Mouse (Mus musculus): ENCODE measurements at regions not wholly inside any gene's neighbourhood (a gene's known extent, or its start where the extent isn't known, plus 50 kb on each side); places are given as distances from the start of the nearest gene placed in this dataset.

DNA sequence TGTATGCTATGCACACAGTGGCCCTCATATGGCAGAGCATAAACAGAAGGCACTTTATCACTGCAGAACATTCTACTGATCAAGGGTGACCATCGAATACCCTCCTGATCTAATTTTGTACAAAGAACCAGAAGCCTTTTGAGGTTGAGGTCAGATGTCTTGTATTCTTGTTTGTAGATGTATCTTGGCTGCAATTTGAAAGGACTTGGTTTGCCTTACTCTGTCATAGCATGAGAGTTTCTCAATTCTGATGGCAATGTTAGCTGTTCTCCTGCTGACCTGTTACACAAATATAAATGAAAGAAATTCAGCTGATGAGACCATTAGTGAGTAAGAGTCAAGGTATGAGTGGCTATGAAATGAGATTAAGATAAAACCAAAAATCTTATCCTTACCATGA lies 199.1 kb upstream of the Aldoart1 start:
- no peaks in the 10 kb centered on the region for H3K36me3 ChIP-seq (ENCODE audit: control insufficient read depth, insufficient read depth)
- H3K4me1 ChIP-seq (ENCODE audit: control insufficient read depth, low read depth, low read length), result no peaks in the 10 kb centered on the region
- no peak overlapping the region for H3K4me2 ChIP-seq (ENCODE audit: low read depth, low read length)
- no peak overlapping the region for H3K4me3 ChIP-seq (ENCODE audit: low read depth, low read length)
- no peak for ATAC-seq (ENCODE audit: low read depth)
- no peak overlapping the region for H3K9ac ChIP-seq (ENCODE audit: low read depth, low read length)
- H3K27me3 ChIP-seq (ENCODE audit: control insufficient read depth, insufficient read depth, low read depth, low read length), result no peaks in the 10 kb centered on the region
- WGBS (ENCODE audit: insufficient replicate concordance), result 66% methylated on average over 1 of the region's 1 CpGs
- no peaks in the 10 kb centered on the region for H3K9me3 ChIP-seq (replicated peaks; ENCODE audit: control insufficient read depth, low read length)
- no peak overlapping the region for H3K27ac ChIP-seq (ENCODE audit: low read length)

GRCm38 (mm10) chr4:73047804-73048203 lies 195.4 kb upstream of the Aldoart1 start:
- WGBS (ENCODE audit: insufficient replicate concordance), result 37% methylated on average over 2 of the region's 2 CpGs
- Histone ChIP-seq H3K27ac (ENCODE audit: low read length) (no peak overlapping the region), H3K4me3 (ENCODE audit: low read depth, low read length) (no peak overlapping the region), H3K4me1 (ENCODE audit: control insufficient read depth, low read depth, low read length) (no peaks in the 10 kb centered on the region), H3K27me3 (ENCODE audit: control insufficient read depth, insufficient read depth, low read depth, low read length) (no peaks in the 10 kb centered on the region), H3K4me2 (ENCODE audit: low read depth, low read length) (no peak overlapping the region), H3K36me3 (ENCODE audit: control insufficient read depth, insufficient read depth) (no peaks in the 10 kb centered on the region), H3K9me3 (replicated peaks; ENCODE audit: control insufficient read depth, low read length) (no peaks in the 10 kb centered on the region), H3K9ac (ENCODE audit: low read depth, low read length) (no peak overlapping the region)
- ATAC-seq (ENCODE audit: low read depth), result 0 out of 2 replicates have a peak, but pooled peaks have one; percentile 30

DNA sequence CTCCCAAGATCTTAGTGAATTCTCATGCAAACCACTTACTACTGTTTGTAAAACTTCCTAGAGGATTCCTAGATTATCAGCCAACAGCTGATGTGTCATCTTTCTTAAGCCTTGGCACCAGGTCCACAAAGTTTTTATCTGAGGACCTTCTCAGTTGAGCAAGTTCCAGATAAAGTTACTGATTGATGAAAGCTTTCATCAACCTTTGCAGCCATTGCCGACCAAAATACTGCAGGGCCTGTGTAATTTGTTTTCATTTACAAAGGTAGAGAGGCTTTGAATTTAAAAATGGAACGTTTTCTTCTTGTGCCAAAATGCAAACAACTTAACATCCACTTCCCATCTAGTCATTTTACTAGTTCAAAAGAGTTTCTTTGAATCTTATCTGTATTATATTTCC lies 191.9 kb upstream of the Aldoart1 start:
- WGBS (ENCODE audit: insufficient replicate concordance), result 14% methylated on average over 2 of the region's 2 CpGs
- Histone ChIP-seq H3K4me1 (ENCODE audit: control insufficient read depth, low read depth, low read length) (no peaks in the 10 kb centered on the region), H3K4me2 (ENCODE audit: low read depth, low read length) (no peak overlapping the region), H3K36me3 (ENCODE audit: control insufficient read depth, insufficient read depth) (no peaks in the 10 kb centered on the region), H3K9me3 (replicated peaks; ENCODE audit: control insufficient read depth, low read length) (no peaks in the 10 kb centered on the region), H3K27me3 (ENCODE audit: control insufficient read depth, insufficient read depth, low read depth, low read length) (no peaks in the 10 kb centered on the region), H3K27ac (ENCODE audit: low read length) (no peak overlapping the region), H3K4me3 (ENCODE audit: low read depth, low read length) (no peak overlapping the region), H3K9ac (ENCODE audit: low read depth, low read length) (no peak overlapping the region)
- ATAC-seq (ENCODE audit: low read depth), result no peak

- no peak for ATAC-seq (ENCODE audit: low read depth)
- H3K27ac ChIP-seq (ENCODE audit: low read length), result no peak overlapping the region
- no peaks in the 10 kb centered on the region for H3K27me3 ChIP-seq (ENCODE audit: control insufficient read depth, insufficient read depth, low read depth, low read length)
- H3K9me3 ChIP-seq (replicated peaks; ENCODE audit: control insufficient read depth, low read length), result no peaks in the 10 kb centered on the region
- H3K4me1 ChIP-seq (ENCODE audit: control insufficient read depth, low read depth, low read length), result no peaks in the 10 kb centered on the region
- no peak overlapping the region for H3K9ac ChIP-seq (ENCODE audit: low read depth, low read length)
- WGBS (ENCODE audit: insufficient replicate concordance), result 14% methylated on average over 2 of the region's 2 CpGs
- no peak overlapping the region for H3K4me3 ChIP-seq (ENCODE audit: low read depth, low read length)
- H3K4me2 ChIP-seq (ENCODE audit: low read depth, low read length), result no peak overlapping the region
- no peaks in the 10 kb centered on the region for H3K36me3 ChIP-seq (ENCODE audit: control insufficient read depth, insufficient read depth)
Measured at GRCm38 (mm10) chr4:73042672-73043071, 190.2 kb upstream of the Aldoart1 start.

DNA sequence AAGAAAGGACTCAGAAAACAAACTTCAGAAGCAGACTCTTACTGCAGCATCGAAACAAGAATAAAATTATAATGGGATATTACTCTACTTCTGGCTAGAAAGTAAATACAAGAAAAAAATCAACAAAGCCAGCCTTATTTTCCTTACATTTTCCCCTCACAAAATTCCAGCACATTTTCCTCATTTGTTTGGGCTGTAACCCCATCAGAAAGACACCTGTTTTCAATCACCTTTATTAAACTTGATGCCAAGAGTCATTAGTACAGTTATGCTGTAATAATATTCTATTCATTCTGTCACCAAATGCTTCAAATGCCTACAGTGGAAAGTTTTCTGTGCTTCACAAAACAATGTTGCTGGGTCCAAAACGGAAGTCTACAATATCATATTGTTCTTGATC lies 189.1 kb upstream of the Aldoart1 start:
- 61% methylated on average over 2 of the region's 2 CpGs for WGBS (ENCODE audit: insufficient replicate concordance)
- H3K9ac ChIP-seq (ENCODE audit: low read depth, low read length), result no peak overlapping the region
- no peak overlapping the region for H3K4me2 ChIP-seq (ENCODE audit: low read depth, low read length)
- no peak overlapping the region for H3K4me3 ChIP-seq (ENCODE audit: low read depth, low read length)
- H3K36me3 ChIP-seq (ENCODE audit: control insufficient read depth, insufficient read depth), result no peaks in the 10 kb centered on the region
- H3K27ac ChIP-seq (ENCODE audit: low read length), result no peak overlapping the region
- H3K9me3 ChIP-seq (replicated peaks; ENCODE audit: control insufficient read depth, low read length), result no peaks in the 10 kb centered on the region
- ATAC-seq (ENCODE audit: low read depth), result no peak
- no peaks in the 10 kb centered on the region for H3K27me3 ChIP-seq (ENCODE audit: control insufficient read depth, insufficient read depth, low read depth, low read length)
- H3K4me1 ChIP-seq (ENCODE audit: control insufficient read depth, low read depth, low read length), result no peaks in the 10 kb centered on the region

GRCm38 (mm10) chr4:72997686-72998085 lies 145.3 kb upstream of the Aldoart1 start:
- Histone ChIP-seq H3K4me1 (ENCODE audit: control insufficient read depth, low read depth, low read length) (no peaks in the 10 kb centered on the region), H3K4me3 (ENCODE audit: low read depth, low read length) (no peak overlapping the region), H3K36me3 (ENCODE audit: control insufficient read depth, insufficient read depth) (no peaks in the 10 kb centered on the region), H3K4me2 (ENCODE audit: low read depth, low read length) (no peak overlapping the region), H3K27me3 (ENCODE audit: control insufficient read depth, insufficient read depth, low read depth, low read length) (no peaks in the 10 kb centered on the region), H3K9me3 (replicated peaks; ENCODE audit: control insufficient read depth, low read length) (no peaks in the 10 kb centered on the region), H3K9ac (ENCODE audit: low read depth, low read length) (no peak overlapping the region), H3K27ac (ENCODE audit: low read length) (no peak overlapping the region)
- no peak for ATAC-seq (ENCODE audit: low read depth)
- WGBS (ENCODE audit: insufficient replicate concordance), result 37% methylated on average over 1 of the region's 1 CpGs

- 60% methylated on average over 2 of the region's 2 CpGs for WGBS (ENCODE audit: insufficient replicate concordance)
- H3K4me3 ChIP-seq (ENCODE audit: low read depth, low read length), result no peak overlapping the region
- no peak overlapping the region for H3K4me2 ChIP-seq (ENCODE audit: low read depth, low read length)
- ATAC-seq (ENCODE audit: low read depth), result no peak
- no peak overlapping the region for H3K27ac ChIP-seq (ENCODE audit: low read length)
- no peaks in the 10 kb centered on the region for H3K4me1 ChIP-seq (ENCODE audit: control insufficient read depth, low read depth, low read length)
- H3K9ac ChIP-seq (ENCODE audit: low read depth, low read length), result no peak overlapping the region
- no peaks in the 10 kb centered on the region for H3K27me3 ChIP-seq (ENCODE audit: control insufficient read depth, insufficient read depth, low read depth, low read length)
- H3K36me3 ChIP-seq (ENCODE audit: control insufficient read depth, insufficient read depth), result no peaks in the 10 kb centered on the region
- no peaks in the 10 kb centered on the region for H3K9me3 ChIP-seq (replicated peaks; ENCODE audit: control insufficient read depth, low read length)
Measured at GRCm38 (mm10) chr4:72996102-72996501, 143.7 kb upstream of the Aldoart1 start.

- Histone ChIP-seq H3K27me3 (ENCODE audit: control insufficient read depth, insufficient read depth, low read depth, low read length) (no peaks in the 10 kb centered on the region), H3K9me3 (replicated peaks; ENCODE audit: control insufficient read depth, low read length) (no peaks in the 10 kb centered on the region), H3K4me3 (ENCODE audit: low read depth, low read length) (no peak overlapping the region), H3K27ac (ENCODE audit: low read length) (no peak overlapping the region), H3K4me1 (ENCODE audit: control insufficient read depth, low read depth, low read length) (no peaks in the 10 kb centered on the region), H3K9ac (ENCODE audit: low read depth, low read length) (no peak overlapping the region), H3K36me3 (ENCODE audit: control insufficient read depth, insufficient read depth) (no peaks in the 10 kb centered on the region), H3K4me2 (ENCODE audit: low read depth, low read length) (no peak overlapping the region)
- WGBS (ENCODE audit: insufficient replicate concordance), result 60% methylated on average over 7 of the region's 7 CpGs
- ATAC-seq (ENCODE audit: low read depth), result no peak
Measured at GRCm38 (mm10) chr4:72946369-72946981, 94.0 kb upstream of the Aldoart1 start.

DNA sequence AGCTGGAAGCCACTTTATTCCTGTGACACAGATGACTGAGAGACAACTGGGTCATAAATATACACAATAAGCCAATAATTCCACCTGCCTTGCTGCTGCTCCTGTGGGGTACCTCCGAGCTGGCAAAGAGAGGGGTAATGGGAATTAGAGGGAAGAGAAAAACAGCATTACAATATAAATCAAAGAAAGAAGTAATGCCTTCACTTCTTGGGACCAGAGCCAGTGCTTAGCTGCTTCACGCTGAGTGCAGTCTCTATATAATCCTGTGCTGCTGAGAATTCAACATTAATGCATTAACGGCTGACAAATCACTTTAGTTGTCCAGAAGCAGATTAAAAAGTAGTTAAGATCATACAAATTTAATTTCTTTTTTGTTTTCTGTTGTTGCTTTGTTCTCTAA lies 71.0 kb upstream of the Aldoart1 start:
- no peak overlapping the region for H3K4me3 ChIP-seq (ENCODE audit: low read depth, low read length)
- no peak for ATAC-seq (ENCODE audit: low read depth)
- no peak overlapping the region for H3K27ac ChIP-seq (ENCODE audit: low read length)
- 65% methylated on average over 3 of the region's 3 CpGs for WGBS (ENCODE audit: insufficient replicate concordance)
- H3K27me3 ChIP-seq (ENCODE audit: control insufficient read depth, insufficient read depth, low read depth, low read length), result no peaks in the 10 kb centered on the region
- H3K9ac ChIP-seq (ENCODE audit: low read depth, low read length), result no peak overlapping the region
- no peaks in the 10 kb centered on the region for H3K36me3 ChIP-seq (ENCODE audit: control insufficient read depth, insufficient read depth)
- no peaks in the 10 kb centered on the region for H3K4me1 ChIP-seq (ENCODE audit: control insufficient read depth, low read depth, low read length)
- no peaks in the 10 kb centered on the region for H3K9me3 ChIP-seq (replicated peaks; ENCODE audit: control insufficient read depth, low read length)
- H3K4me2 ChIP-seq (ENCODE audit: low read depth, low read length), result no peak overlapping the region
